Mouse (Mus musculus): ENCODE measurements at regions not wholly inside any gene's neighbourhood (a gene's known extent, or its start where the extent isn't known, plus 50 kb on each side); places are given as distances from the start of the nearest gene placed in this dataset.
A peak's percentile ranks its signal among the peaks of the same experiment; 100 is the strongest.

- Histone ChIP-seq H3K36me3 (ENCODE audit: control insufficient read depth, insufficient read depth, low read length) (no peaks in the 10 kb centered on the region), H3K4me1 (ENCODE audit: control insufficient read depth, insufficient read depth, low read length) (no peaks in the 10 kb centered on the region), H3K9ac (ENCODE audit: low read length) (no peak overlapping the region), H3K4me3 (ENCODE audit: low read depth, low read length) (no peak overlapping the region), H3K4me2 (ENCODE audit: low read depth, severe bottlenecking) (no peak overlapping the region), H3K27ac (replicated peaks; ENCODE audit: low read depth, low read length) (no peak overlapping the region), H3K27me3 (ENCODE audit: control insufficient read depth, insufficient read depth, low read length) (no peaks in the 10 kb centered on the region), H3K9me3 (ENCODE audit: control insufficient read depth, low read length) (no peaks in the 10 kb centered on the region)
- DNase-seq (ENCODE audit: low spot score), result no peak
- 70% methylated on average over 1 of the region's 1 CpGs for WGBS
- no peak for ATAC-seq (ENCODE audit: insufficient number of reproducible peaks, low FRiP score, low TSS enrichment, low read depth)
These were observed 878.5 kb downstream of the Fam19a2 start for GRCm38 (mm10) chr10:124142336-124142735.

- no peaks in the 10 kb centered on the region for H3K4me1 ChIP-seq (ENCODE audit: control insufficient read depth, insufficient read depth, low read length)
- H3K4me2 ChIP-seq (ENCODE audit: low read depth, severe bottlenecking), result no peak overlapping the region
- no peak for ATAC-seq (ENCODE audit: insufficient number of reproducible peaks, low FRiP score, low TSS enrichment, low read depth)
- H3K27ac ChIP-seq (replicated peaks; ENCODE audit: low read depth, low read length), result no peak overlapping the region
- H3K36me3 ChIP-seq (ENCODE audit: control insufficient read depth, insufficient read depth, low read length), result no peaks in the 10 kb centered on the region
- H3K4me3 ChIP-seq (ENCODE audit: low read depth, low read length), result no peak overlapping the region
- WGBS, result 82% methylated on average over 9 of the region's 9 CpGs
- H3K9me3 ChIP-seq (ENCODE audit: control insufficient read depth, low read length), result no peaks in the 10 kb centered on the region
- H3K27me3 ChIP-seq (ENCODE audit: control insufficient read depth, insufficient read depth, low read length), result no peaks in the 10 kb centered on the region
- H3K9ac ChIP-seq (ENCODE audit: low read length), result no peak overlapping the region
- DNase-seq (ENCODE audit: low spot score), result no peak
These were observed 883.1 kb downstream of the Fam19a2 start for GRCm38 (mm10) chr10:124146751-124147469.

GRCm38 (mm10) chr10:124163441-124163840 lies 899.6 kb downstream of the Fam19a2 start:
- H3K36me3 ChIP-seq (ENCODE audit: control insufficient read depth, insufficient read depth, low read length), result no peaks in the 10 kb centered on the region
- DNase-seq (ENCODE audit: low spot score), result no peak
- no peak overlapping the region for H3K9ac ChIP-seq (ENCODE audit: low read length)
- no peaks in the 10 kb centered on the region for H3K27me3 ChIP-seq (ENCODE audit: control insufficient read depth, insufficient read depth, low read length)
- H3K4me3 ChIP-seq (ENCODE audit: low read depth, low read length), result no peak overlapping the region
- no peak for ATAC-seq (ENCODE audit: insufficient number of reproducible peaks, low FRiP score, low TSS enrichment, low read depth)
- H3K9me3 ChIP-seq (ENCODE audit: control insufficient read depth, low read length), result no peaks in the 10 kb centered on the region
- H3K27ac ChIP-seq (replicated peaks; ENCODE audit: low read depth, low read length), result no peak overlapping the region
- H3K4me1 ChIP-seq (ENCODE audit: control insufficient read depth, insufficient read depth, low read length), result no peaks in the 10 kb centered on the region
- WGBS, result 81% methylated on average over 7 of the region's 7 CpGs
- no peak overlapping the region for H3K4me2 ChIP-seq (ENCODE audit: low read depth, severe bottlenecking)

GRCm38 (mm10) chr10:124175598-124175997 lies 911.8 kb downstream of the Fam19a2 start:
- 78% methylated on average over 2 of the region's 2 CpGs for WGBS
- H3K9me3 ChIP-seq (ENCODE audit: control insufficient read depth, low read length), result no peaks in the 10 kb centered on the region
- ATAC-seq (ENCODE audit: insufficient number of reproducible peaks, low FRiP score, low TSS enrichment, low read depth) (0 out of 2 replicates have a peak, but pooled peaks have one; percentile 48), DNase-seq (ENCODE audit: low spot score) (no peak)
- no peaks in the 10 kb centered on the region for H3K36me3 ChIP-seq (ENCODE audit: control insufficient read depth, insufficient read depth, low read length)
- H3K27me3 ChIP-seq (ENCODE audit: control insufficient read depth, insufficient read depth, low read length), result no peaks in the 10 kb centered on the region
- no peaks in the 10 kb centered on the region for H3K4me1 ChIP-seq (ENCODE audit: control insufficient read depth, insufficient read depth, low read length)
- H3K4me2 ChIP-seq (ENCODE audit: low read depth, severe bottlenecking), result no peak overlapping the region
- H3K27ac ChIP-seq (replicated peaks; ENCODE audit: low read depth, low read length), result no peak overlapping the region
- H3K4me3 ChIP-seq (ENCODE audit: low read depth, low read length), result no peak overlapping the region
- H3K9ac ChIP-seq (ENCODE audit: low read length), result no peak overlapping the region

- 94% methylated on average over 2 of the region's 2 CpGs for WGBS
- H3K27me3 ChIP-seq (ENCODE audit: control insufficient read depth, insufficient read depth, low read length), result no peaks in the 10 kb centered on the region
- DNase-seq (ENCODE audit: low spot score) (no peak), ATAC-seq (ENCODE audit: insufficient number of reproducible peaks, low FRiP score, low TSS enrichment, low read depth) (no peak)
- no peaks in the 10 kb centered on the region for H3K4me1 ChIP-seq (ENCODE audit: control insufficient read depth, insufficient read depth, low read length)
- no peak overlapping the region for H3K27ac ChIP-seq (replicated peaks; ENCODE audit: low read depth, low read length)
- H3K9ac ChIP-seq (ENCODE audit: low read length), result no peak overlapping the region
- H3K9me3 ChIP-seq (ENCODE audit: control insufficient read depth, low read length), result no peaks in the 10 kb centered on the region
- H3K36me3 ChIP-seq (ENCODE audit: control insufficient read depth, insufficient read depth, low read length), result no peaks in the 10 kb centered on the region
- no peak overlapping the region for H3K4me2 ChIP-seq (ENCODE audit: low read depth, severe bottlenecking)
- no peak overlapping the region for H3K4me3 ChIP-seq (ENCODE audit: low read depth, low read length)
These were observed 944.5 kb downstream of the Fam19a2 start for GRCm38 (mm10) chr10:124208317-124208716.

GRCm38 (mm10) chr10:124219461-124219860 lies 955.7 kb downstream of the Fam19a2 start:
- WGBS, result 88% methylated on average over 1 of the region's 1 CpGs
- H3K27me3 ChIP-seq (ENCODE audit: control insufficient read depth, insufficient read depth, low read length), result no peaks in the 10 kb centered on the region
- ATAC-seq (ENCODE audit: insufficient number of reproducible peaks, low FRiP score, low TSS enrichment, low read depth) (no peak), DNase-seq (ENCODE audit: low spot score) (no peak)
- H3K9me3 ChIP-seq (ENCODE audit: control insufficient read depth, low read length), result no peaks in the 10 kb centered on the region
- H3K36me3 ChIP-seq (ENCODE audit: control insufficient read depth, insufficient read depth, low read length), result no peaks in the 10 kb centered on the region
- no peak overlapping the region for H3K4me2 ChIP-seq (ENCODE audit: low read depth, severe bottlenecking)
- no peak overlapping the region for H3K9ac ChIP-seq (ENCODE audit: low read length)
- no peak overlapping the region for H3K4me3 ChIP-seq (ENCODE audit: low read depth, low read length)
- no peak overlapping the region for H3K27ac ChIP-seq (replicated peaks; ENCODE audit: low read depth, low read length)
- no peaks in the 10 kb centered on the region for H3K4me1 ChIP-seq (ENCODE audit: control insufficient read depth, insufficient read depth, low read length)

GRCm38 (mm10) chr10:124222068-124222467 lies 958.3 kb downstream of the Fam19a2 start:
- H3K36me3 ChIP-seq (ENCODE audit: control insufficient read depth, insufficient read depth, low read length), result no peaks in the 10 kb centered on the region
- H3K4me1 ChIP-seq (ENCODE audit: control insufficient read depth, insufficient read depth, low read length), result no peaks in the 10 kb centered on the region
- no peaks in the 10 kb centered on the region for H3K9me3 ChIP-seq (ENCODE audit: control insufficient read depth, low read length)
- no peak for DNase-seq (ENCODE audit: low spot score)
- H3K27me3 ChIP-seq (ENCODE audit: control insufficient read depth, insufficient read depth, low read length), result no peaks in the 10 kb centered on the region
- ATAC-seq (ENCODE audit: insufficient number of reproducible peaks, low FRiP score, low TSS enrichment, low read depth), result no peak
- no peak overlapping the region for H3K27ac ChIP-seq (replicated peaks; ENCODE audit: low read depth, low read length)
- H3K9ac ChIP-seq (ENCODE audit: low read length), result no peak overlapping the region
- 80% methylated on average over 2 of the region's 2 CpGs for WGBS
- H3K4me2 ChIP-seq (ENCODE audit: low read depth, severe bottlenecking), result no peak overlapping the region
- no peak overlapping the region for H3K4me3 ChIP-seq (ENCODE audit: low read depth, low read length)

GRCm38 (mm10) chr10:124227061-124227460 lies 963.3 kb downstream of the Fam19a2 start:
- WGBS, result 88% methylated on average over 1 of the region's 1 CpGs
- ATAC-seq (ENCODE audit: insufficient number of reproducible peaks, low FRiP score, low TSS enrichment, low read depth) (no peak), DNase-seq (ENCODE audit: low spot score) (no peak)
- no peak overlapping the region for H3K27ac ChIP-seq (replicated peaks; ENCODE audit: low read depth, low read length)
- no peaks in the 10 kb centered on the region for H3K27me3 ChIP-seq (ENCODE audit: control insufficient read depth, insufficient read depth, low read length)
- no peak overlapping the region for H3K4me3 ChIP-seq (ENCODE audit: low read depth, low read length)
- H3K36me3 ChIP-seq (ENCODE audit: control insufficient read depth, insufficient read depth, low read length), result no peaks in the 10 kb centered on the region
- no peaks in the 10 kb centered on the region for H3K4me1 ChIP-seq (ENCODE audit: control insufficient read depth, insufficient read depth, low read length)
- no peaks in the 10 kb centered on the region for H3K9me3 ChIP-seq (ENCODE audit: control insufficient read depth, low read length)
- H3K4me2 ChIP-seq (ENCODE audit: low read depth, severe bottlenecking), result no peak overlapping the region
- H3K9ac ChIP-seq (ENCODE audit: low read length), result no peak overlapping the region

- no peak overlapping the region for H3K4me3 ChIP-seq (ENCODE audit: low read depth, low read length)
- no peak for ATAC-seq (ENCODE audit: insufficient number of reproducible peaks, low FRiP score, low TSS enrichment, low read depth)
- WGBS, result 51% methylated on average over 4 of the region's 4 CpGs
These were observed 985.6 kb downstream of the Fam19a2 start for GRCm38 (mm10) chr10:124249358-124249757.

More at GRCm38 (mm10) chr10:124249358-124249757, 985.6 kb downstream of the Fam19a2 start:
- Histone ChIP-seq H3K9me3 (ENCODE audit: control insufficient read depth, low read length) (no peaks in the 10 kb centered on the region), H3K4me2 (ENCODE audit: low read depth, severe bottlenecking) (no peak overlapping the region), H3K27me3 (ENCODE audit: control insufficient read depth, insufficient read depth, low read length) (no peaks in the 10 kb centered on the region), H3K9ac (ENCODE audit: low read length) (no peak overlapping the region), H3K36me3 (ENCODE audit: control insufficient read depth, insufficient read depth, low read length) (no peaks in the 10 kb centered on the region), H3K27ac (replicated peaks; ENCODE audit: low read depth, low read length) (no peak overlapping the region), H3K4me1 (ENCODE audit: control insufficient read depth, insufficient read depth, low read length) (no peaks in the 10 kb centered on the region)
- no peak for DNase-seq (ENCODE audit: low spot score)

Data from limb, embryonic 11.5 days (tissue).